Mouse (Mus musculus) bone marrow, adult 2 months (tissue): Measurements from ENCODE around the gene Acyp2.

ENCODE experiments used
- CTCF ChIP-seq: fragments of 200-500 bp; IDR thresholded peaks from 2 replicates; pipeline ENCODE4 v1.5.1; 2011; ENCODE audit warnings: low read length, control low read depth; ENCODE audit not compliant: control insufficient read depth, insufficient read depth
- POLR2A ChIP-seq: fragments of 200-500 bp; IDR thresholded peaks from 2 replicates; pipeline ENCODE4 v1.6.1; 2011; ENCODE audit warnings: low read depth, mild to moderate bottlenecking, control low read depth, low read length, borderline replicate concordance; ENCODE audit not compliant: control insufficient read depth

- TF ChIP-seq POLR2A, result no peak
- TF ChIP-seq CTCF, result no peak
Observed at GRCm38 (mm10) chr11:30471751-30472593, 177.4 kb downstream of the Acyp2 start, which contains the start of gene 4930505A04Rik.
